Mouse (Mus musculus) midbrain, embryonic 10.5 days (tissue): ENCODE measurements around the gene Ube2h. TPM values are rescaled to one million over a fixed set of nuclear protein-coding genes. Genes with fewer than 3 reads are reported as not detected.

Experiments
- DNase-seq: peaks from one replicate; pipeline ENCODE4 v3.0.0-alpha.2; 2017; ENCODE audit warnings: low spot score
- H3K27ac ChIP-seq: fragments of 300-500 bp; sonication (generic); replicated peaks from 2 replicates; pipeline ENCODE4 v1.5.1; 2016; ENCODE audit warnings: mild to moderate bottlenecking
- H3K27me3 ChIP-seq: fragments of 300-500 bp; sonication (generic); 2 replicates; pipeline ENCODE4 v1.6.1; 2016; ENCODE audit warnings: low read depth, mild to moderate bottlenecking; ENCODE audit not compliant: poor library complexity, severe bottlenecking
- H3K36me3 ChIP-seq: fragments of 300-500 bp; sonication (generic); 2 replicates; pipeline ENCODE4 v1.6.1; 2016; ENCODE audit warnings: mild to moderate bottlenecking, moderate library complexity
- H3K4me1 ChIP-seq: fragments of 300-500 bp; sonication (generic); 2 replicates; pipeline ENCODE4 v1.6.1; 2016
- H3K4me3 ChIP-seq: fragments of 300-500 bp; sonication (generic); 2 replicates; pipeline ENCODE4 v1.5.1; 2016; ENCODE audit warnings: mild to moderate bottlenecking, moderate library complexity
- H3K9me3 ChIP-seq: fragments of 300-500 bp; sonication (generic); replicated peaks from 2 replicates; pipeline ENCODE4 v1.6.1; 2016; ENCODE audit warnings: mild to moderate bottlenecking
- WGBS: fragments of 180-500 bp; shearing (Covaris S2); methylation state at CpG from one replicate; pipeline ENCODE4 v1.1.7; 2016; 5-methylcytosine and 5-hydroxymethylcytosine counted together
- microRNA counts: library from miRNA; unstranded; fragments of <30 nt; microRNA quantifications from one replicate; lab custom pipeline; 2017
- microRNA-seq: library from miRNA; unstranded; fragments of <30 nt; microRNA quantifications from one replicate; pipeline ENCODE4, GENCODE M21; 2017
- polyA plus RNA-seq: library from polyadenylated mRNA; unstranded; fragments of >200 nt; fragmentation: Nextera tagmentation; extraction: Ambion mirVana; gene quantifications from 2 replicates; pipeline ENCODE4 v1.2.1, GENCODE M21; 2016

Ube2h gene
- polyA plus RNA-seq, 1 experiment from 2014 or later = 29.0 TPM

DNA sequence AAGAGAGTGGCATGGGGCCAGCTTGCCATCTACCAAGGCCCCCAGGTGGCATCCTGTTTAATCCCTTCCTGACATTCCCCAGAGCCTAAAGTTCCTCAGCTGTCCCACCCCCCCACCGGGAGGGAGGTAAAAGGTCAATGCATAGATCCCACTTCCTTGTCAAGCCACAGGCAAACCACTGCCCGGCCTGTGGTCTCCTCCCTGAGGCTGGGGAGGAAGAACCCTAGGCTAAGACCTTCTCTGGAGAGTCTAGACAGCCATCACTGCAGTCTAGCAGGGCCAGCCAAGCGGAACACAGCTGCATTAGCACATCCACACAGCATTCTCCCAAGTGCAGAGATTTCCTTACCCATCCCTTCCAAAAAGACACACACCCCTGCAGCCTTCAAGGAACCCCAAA lies 138.0 kb downstream of the Ube2h start:
- WGBS = 36% methylated on average over 3 of the region's 3 CpGs
- Histone ChIP-seq H3K27me3 (peaks cover 77% of the 10 kb centered on the region), H3K27ac (0 out of 2 replicates have a peak overlapping the region, but pooled peaks have one; percentile 23), H3K9me3 (no peaks in the 10 kb centered on the region), H3K36me3 (no peaks in the 10 kb centered on the region), H3K4me1 (peaks cover 47% of the 10 kb centered on the region), H3K4me3 (no peak overlapping the region)
- no peak for DNase-seq

DNA sequence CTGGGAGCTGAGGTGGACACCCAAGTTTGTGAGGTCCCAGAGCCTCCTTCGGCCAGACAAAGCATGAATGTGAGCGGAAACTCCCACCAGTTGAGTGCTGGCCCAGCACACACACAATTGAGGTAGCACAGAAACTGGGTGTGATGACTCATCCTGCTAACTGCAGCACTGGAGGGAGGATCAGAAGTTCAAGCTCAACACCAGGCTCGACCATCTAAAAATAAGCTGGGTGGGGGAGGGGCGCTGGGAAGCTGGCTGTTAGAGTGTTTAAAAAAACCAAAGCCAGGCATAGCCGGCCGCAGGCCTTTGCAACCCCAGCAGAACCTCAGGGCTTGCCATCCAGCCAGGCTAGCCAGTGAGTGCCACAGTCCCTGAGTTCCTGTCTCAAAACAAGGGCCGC lies 142.2 kb downstream of the Ube2h start:
- peaks cover 39% of the 10 kb centered on the region for H3K4me1 ChIP-seq
- H3K4me3 ChIP-seq = no peak overlapping the region
- no peak for DNase-seq
- 53% methylated on average over 7 of the region's 7 CpGs for WGBS
- no peak overlapping the region for H3K27ac ChIP-seq
- H3K36me3 ChIP-seq = no peaks in the 10 kb centered on the region
- H3K27me3 ChIP-seq = peaks cover 37% of the 10 kb centered on the region
- no peaks in the 10 kb centered on the region for H3K9me3 ChIP-seq

DNA sequence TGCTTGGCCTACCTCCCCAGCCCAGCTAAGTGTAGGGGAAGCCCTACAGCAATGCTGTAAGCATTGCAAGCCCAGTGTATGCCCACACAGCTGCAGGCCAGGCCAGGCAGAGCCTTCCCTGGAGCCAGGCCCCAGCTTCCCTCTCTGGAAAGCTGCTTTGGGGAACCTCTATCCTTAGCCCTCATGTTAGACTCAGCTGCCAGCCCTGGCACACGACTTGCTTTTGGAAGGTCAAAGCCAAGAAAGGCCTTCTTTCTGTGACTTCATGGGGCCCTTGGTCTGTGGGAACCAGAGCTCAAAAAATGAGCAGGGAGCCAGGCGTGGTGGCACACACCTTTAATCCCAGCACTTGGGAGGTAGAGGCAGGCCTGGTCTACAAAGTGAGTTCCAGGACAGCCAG lies 142.7 kb downstream of the Ube2h start:
- 75% methylated on average over 2 of the region's 2 CpGs for WGBS
- Histone ChIP-seq H3K27me3 (peaks cover 32% of the 10 kb centered on the region), H3K4me3 (no peak overlapping the region), H3K27ac (no peak overlapping the region), H3K4me1 (peaks cover 35% of the 10 kb centered on the region), H3K9me3 (no peaks in the 10 kb centered on the region), H3K36me3 (no peaks in the 10 kb centered on the region)
- DNase-seq = no peak

MicroRNAs encoded within 50 kb of the gene (microRNA counts, 519-probe panel; counts per million panel counts)
- microRNA mmu-miR-182 (lab: Ali Mortazavi, UCI) = not detected
- 4,430 counts per million, percentile 22 among the panel's probes with 10 or more counts for microRNA mmu-miR-183 (lab: Ali Mortazavi, UCI)
- 5,995 counts per million, percentile 48 among the panel's probes with 10 or more counts for microRNA mmu-miR-96 (lab: Ali Mortazavi, UCI)

Small RNA genes within 50 kb of the gene (microRNA-seq; reads per million reads assigned to microRNA genes)
- gene Mir182 (2,857 reads per million, percentile 86 among the genes with 10 or more reads in this experiment), gene Mir183 (3,180 reads per million, percentile 86 among the genes with 10 or more reads in this experiment), gene Mir96 (1,106 reads per million, percentile 77 among the genes with 10 or more reads in this experiment)

Other genes starting within 250 kb of the Ube2h start
- gene Zc3hc1, start 86.5 kb upstream of the Ube2h start, polyA plus RNA-seq = 76.3 and 83.7 TPM in 2 replicates
- gene Klhdc10, start 97.3 kb upstream of the Ube2h start, polyA plus RNA-seq = 27.7 and 28.0 TPM in 2 replicates
- 47.8 and 52.7 TPM in 2 replicates for gene Tmem209, start 205.2 kb upstream of the Ube2h start, polyA plus RNA-seq
- 0.22 and 0.36 TPM in 2 replicates for gene Ssmem1, start 205.3 kb upstream of the Ube2h start, polyA plus RNA-seq
- gene Cpa2, start 237.0 kb upstream of the Ube2h start, polyA plus RNA-seq = 22.0 and 22.8 TPM in 2 replicates